Mouse (Mus musculus) 416B (cell line): Measurements from ENCODE around the gene Auts2.

Experiments used
- DNase-seq: peaks from one replicate; pipeline ENCODE4 v3.0.0; 2011; ENCODE audit warnings: low read depth

Auts2 gene

GRCm38 (mm10) chr5:131658822-131659515 is 884.2 kb downstream of the Auts2 start:
- DNase-seq = no peak

GRCm38 (mm10) chr5:131654206-131654605 is 888.9 kb downstream of the Auts2 start:
- DNase-seq = no peak

- DNase-seq = no peak
Observed at GRCm38 (mm10) chr5:131650381-131650891, 892.7 kb downstream of the Auts2 start.

GRCm38 (mm10) chr5:131647683-131648119 is 895.4 kb downstream of the Auts2 start:
- DNase-seq = no peak

- no peak for DNase-seq
Observed at GRCm38 (mm10) chr5:131647104-131647682, 896.0 kb downstream of the Auts2 start.

GRCm38 (mm10) chr5:131646192-131646775 is 896.9 kb downstream of the Auts2 start:
- no peak for DNase-seq

- no peak for DNase-seq
Observed at GRCm38 (mm10) chr5:131645341-131646191, 897.6 kb downstream of the Auts2 start.

- no peak for DNase-seq
Observed at GRCm38 (mm10) chr5:131644331-131644730, 898.8 kb downstream of the Auts2 start.

- DNase-seq = no peak
Observed at GRCm38 (mm10) chr5:131643176-131644174, 899.7 kb downstream of the Auts2 start.

GRCm38 (mm10) chr5:131642752-131643151 is 900.4 kb downstream of the Auts2 start:
- no peak for DNase-seq

- no peak for DNase-seq
Observed at GRCm38 (mm10) chr5:131636431-131636830, 906.7 kb downstream of the Auts2 start.

- no peak for DNase-seq
Observed at GRCm38 (mm10) chr5:131634731-131635130, 908.4 kb downstream of the Auts2 start.

- no peak for DNase-seq
Observed at GRCm38 (mm10) chr5:131631998-131632379, 911.2 kb downstream of the Auts2 start.

- DNase-seq = no peak
Observed at GRCm38 (mm10) chr5:131631038-131631997, 911.8 kb downstream of the Auts2 start.

- no peak for DNase-seq
Observed at GRCm38 (mm10) chr5:131630577-131630976, 912.6 kb downstream of the Auts2 start.

GRCm38 (mm10) chr5:131616113-131616876 is 926.8 kb downstream of the Auts2 start:
- no peak for DNase-seq

- no peak for DNase-seq
Observed at GRCm38 (mm10) chr5:131614238-131614637, 928.9 kb downstream of the Auts2 start.

GRCm38 (mm10) chr5:131613301-131613700 is 929.8 kb downstream of the Auts2 start:
- DNase-seq = no peak

GRCm38 (mm10) chr5:131610702-131611101 is 932.4 kb downstream of the Auts2 start:
- no peak for DNase-seq
